Mouse (Mus musculus) cerebellum, adult (tissue): ENCODE results near the gene Mark3.

Experiments used
- ATAC-seq: cut with Nextera tagmentation; 2 replicates; pipeline ENCODE4 v1.9.2; 2017; ENCODE audit warnings: mild to moderate bottlenecking, moderate library complexity, mixed read lengths; ENCODE audit not compliant: insufficient number of reproducible peaks, low FRiP score, low TSS enrichment

Gene Mark3

DNA sequence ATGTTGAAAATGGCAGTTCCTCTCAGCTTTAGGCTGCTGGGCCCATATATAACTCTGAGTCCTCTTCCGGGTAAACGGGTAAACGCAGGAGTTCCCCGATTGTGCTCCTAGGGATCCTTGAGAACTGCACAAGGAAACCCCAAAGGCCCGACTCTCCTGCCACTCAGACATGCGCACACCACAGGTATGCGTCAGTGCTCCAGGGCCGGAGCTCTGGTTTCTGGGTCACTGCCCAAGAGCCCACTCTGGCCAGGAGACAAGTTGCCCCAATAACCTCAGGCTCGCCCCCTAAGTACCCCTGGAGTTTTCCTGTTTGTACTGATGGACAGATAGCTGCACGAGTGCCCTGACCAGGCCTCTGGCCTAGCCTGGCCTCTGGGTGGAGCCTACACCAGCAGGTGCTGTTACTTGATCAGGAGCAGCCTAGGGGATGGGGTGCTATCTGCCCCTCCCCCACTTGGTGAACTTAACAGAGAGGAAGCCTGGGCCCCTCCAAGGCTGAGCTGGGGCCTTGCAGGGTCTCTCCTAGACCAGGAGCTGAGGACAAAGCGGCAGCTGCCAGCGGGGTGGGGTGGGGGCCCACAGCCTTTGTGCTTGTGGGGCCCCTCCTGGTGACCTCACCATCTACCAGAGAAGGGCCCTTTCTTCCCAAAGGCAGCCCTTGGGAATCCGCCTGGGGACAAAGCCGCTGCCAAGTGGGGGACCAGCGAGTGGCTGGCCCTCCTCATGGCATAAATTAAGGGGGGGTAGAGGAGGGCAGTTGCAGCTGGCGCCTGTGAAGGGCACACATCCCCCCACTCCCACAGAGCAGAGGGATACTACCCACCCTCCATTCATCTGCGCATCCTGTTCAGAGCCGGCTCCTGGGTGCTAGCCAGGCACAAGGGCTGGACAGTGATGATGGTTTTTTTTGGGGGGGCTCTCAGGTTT is 119.3 kb downstream of the Mark3 start:
- no peak for ATAC-seq

DNA sequence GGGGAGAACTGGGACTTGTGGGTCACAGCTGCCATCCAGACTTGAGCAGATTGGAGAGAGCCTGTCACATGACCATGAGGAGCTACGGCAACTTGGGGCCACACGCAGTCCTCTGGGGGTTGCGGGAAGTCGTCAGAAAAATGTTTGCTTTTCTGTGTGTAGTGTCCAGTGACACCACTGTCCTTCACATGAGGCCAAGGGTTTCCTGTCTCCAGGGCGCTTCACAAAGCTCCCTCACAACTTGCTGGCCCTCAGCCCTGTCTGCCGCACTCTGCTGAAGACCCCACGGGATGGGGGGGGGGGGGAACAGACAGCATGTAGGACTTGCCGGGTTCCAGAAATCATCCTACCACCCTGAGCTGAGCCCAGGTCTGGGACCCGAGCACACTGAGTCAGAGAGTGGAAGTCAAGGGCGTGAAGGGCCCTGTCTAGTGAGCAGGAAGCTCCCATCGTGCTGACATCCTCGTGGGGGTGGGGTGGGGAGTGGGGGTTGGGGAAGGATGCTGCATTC is 120.0 kb downstream of the Mark3 start:
- no peak for ATAC-seq

- ATAC-seq = no peak
Measured at GRCm38 (mm10) chr12:111694880-111695804, 120.8 kb downstream of the Mark3 start.

- peak; percentile 56; the same call in 1 of the 2 replicates for ATAC-seq
Measured at GRCm38 (mm10) chr12:111696239-111696638, 121.9 kb downstream of the Mark3 start.

GRCm38 (mm10) chr12:111697708-111698107 is 123.4 kb downstream of the Mark3 start:
- no peak for ATAC-seq

- ATAC-seq = no peak; the same call in 1 of the 2 replicates
Measured at GRCm38 (mm10) chr12:111698346-111698913, 124.1 kb downstream of the Mark3 start.

GRCm38 (mm10) chr12:111699542-111699941 is 125.2 kb downstream of the Mark3 start:
- no peak for ATAC-seq

DNA sequence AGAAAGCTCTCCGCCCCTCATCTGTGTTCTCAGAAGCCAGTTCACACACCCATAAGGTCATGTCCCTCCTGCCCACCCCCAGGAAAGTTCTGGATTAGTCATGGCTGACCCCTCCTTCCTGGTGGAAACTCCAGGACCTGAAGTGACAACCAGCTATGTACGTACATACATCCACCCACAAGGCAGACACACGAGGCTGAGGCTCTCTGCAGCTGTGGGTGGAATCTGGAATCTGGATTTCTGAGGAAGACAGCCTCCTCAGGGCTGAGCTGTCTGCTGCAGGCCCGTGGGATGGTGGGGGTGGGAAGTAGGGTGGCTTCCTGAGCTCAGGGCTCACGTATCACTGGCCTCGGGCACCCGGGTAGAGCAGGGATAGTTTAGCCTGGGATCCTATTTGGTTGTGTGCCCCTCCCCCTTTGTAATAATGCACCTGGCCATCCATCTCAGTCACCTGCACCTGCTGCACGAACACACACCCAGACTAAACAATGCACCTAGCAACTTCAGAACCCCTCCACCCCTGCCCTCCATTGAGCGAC is 126.7 kb downstream of the Mark3 start:
- ATAC-seq = no peak

DNA sequence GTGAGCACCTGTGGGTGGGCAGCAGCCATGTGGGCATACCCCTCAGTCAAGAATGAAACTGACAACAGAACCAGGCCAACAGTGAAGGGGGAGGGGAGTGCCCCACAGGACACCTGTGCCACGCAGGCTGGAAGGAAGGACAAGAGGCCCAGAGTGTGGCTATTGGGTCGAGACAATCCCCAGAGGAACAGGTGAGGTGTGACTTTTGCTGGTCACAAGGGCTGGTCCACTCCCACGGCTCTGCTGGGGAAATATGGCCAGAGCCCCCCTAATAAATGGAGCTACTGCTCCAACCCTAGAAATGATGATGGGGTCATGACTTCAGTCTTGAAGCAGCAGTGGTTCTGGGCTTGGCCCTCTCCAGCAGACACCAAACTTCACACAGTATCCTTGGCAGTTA is 129.0 kb downstream of the Mark3 start:
- no peak for ATAC-seq

- ATAC-seq = no peak
Measured at GRCm38 (mm10) chr12:111704609-111705008, 130.3 kb downstream of the Mark3 start.

DNA sequence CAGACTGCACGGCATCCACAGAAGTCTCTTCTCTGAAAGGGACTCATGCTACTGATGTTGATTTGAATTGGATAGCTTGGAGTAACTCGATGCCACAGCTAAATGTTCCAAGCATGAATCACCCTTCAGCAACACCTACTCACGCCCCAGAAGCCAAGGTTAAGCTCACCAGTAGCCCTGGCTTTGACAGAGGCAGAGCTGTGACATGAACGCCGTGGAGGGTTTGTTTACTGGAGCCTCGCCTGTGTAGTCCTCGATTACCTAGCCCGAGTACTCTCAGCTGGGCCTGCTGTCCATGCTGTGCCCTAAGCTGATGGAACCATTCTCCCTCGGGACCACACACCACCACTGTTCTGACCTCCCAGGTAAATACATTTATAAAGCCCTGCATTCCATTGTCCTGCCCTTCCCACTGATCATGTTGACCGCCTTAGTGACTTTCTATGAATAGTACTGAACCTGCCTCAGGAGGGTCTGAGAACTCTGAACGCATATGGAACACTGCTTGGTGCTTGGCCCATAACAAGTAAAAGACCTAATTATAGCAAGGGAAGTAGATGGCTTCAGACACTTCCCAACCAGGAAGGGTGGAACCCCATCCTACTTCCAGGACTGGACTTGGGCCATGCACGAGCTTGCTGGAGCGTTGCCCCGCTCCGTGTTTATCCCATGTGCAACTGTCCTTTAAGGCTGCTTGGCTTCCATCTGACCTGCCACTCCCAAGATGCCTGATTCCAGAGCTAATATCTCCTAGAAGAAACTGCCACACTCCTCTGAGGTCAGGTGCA is 131.1 kb downstream of the Mark3 start:
- no peak for ATAC-seq
